Mouse (Mus musculus) forebrain, postnatal 0 days (tissue): Measurements from ENCODE around the gene Sox6. TPM values are rescaled to one million over a fixed set of nuclear protein-coding genes. Genes with fewer than 3 reads are reported as not detected.

Source experiments
- ATAC-seq: fragments of 200-750 bp; cut with Nextera tagmentation; 2 replicates; pipeline ENCODE4 v1.8.0; 2017; ENCODE audit warnings: mild to moderate bottlenecking, moderate library complexity
- DNase-seq: peaks from one replicate; pipeline ENCODE4 v3.0.0-alpha.2; 2015
- H3K27ac ChIP-seq: fragments of 300-500 bp; sonication (generic); 2 replicates; pipeline ENCODE4 v1.5.1; 2014; ENCODE audit warnings: low read depth, mild to moderate bottlenecking, antibody characterized with exemption, low read length, moderate library complexity, mixed read lengths
- H3K27me3 ChIP-seq: fragments of 300-500 bp; sonication (generic); 2 replicates; pipeline ENCODE4 v1.6.1; 2014; ENCODE audit warnings: mild to moderate bottlenecking, low read length, mixed read lengths; ENCODE audit not compliant: insufficient read depth
- H3K36me3 ChIP-seq: fragments of 300-500 bp; sonication (generic); 2 replicates; pipeline ENCODE4 v1.6.1; 2014; ENCODE audit warnings: mild to moderate bottlenecking, moderate library complexity; ENCODE audit not compliant: insufficient read depth
- H3K4me1 ChIP-seq: fragments of 300-500 bp; sonication (generic); 2 replicates; pipeline ENCODE4 v1.6.1; 2014; ENCODE audit warnings: antibody characterized with exemption; ENCODE audit not compliant: insufficient read depth
- H3K4me2 ChIP-seq: fragments of 300-500 bp; sonication (generic); 2 replicates; pipeline ENCODE4 v1.6.1; 2014; ENCODE audit warnings: low read depth, mild to moderate bottlenecking, moderate library complexity
- H3K4me3 ChIP-seq: fragments of 300-500 bp; sonication (generic); 2 replicates; pipeline ENCODE4 v1.5.1; 2014; ENCODE audit warnings: low read depth, low read length, mixed read lengths
- H3K9ac ChIP-seq: fragments of 300-500 bp; sonication (generic); 2 replicates; pipeline ENCODE4 v1.6.1; 2014; ENCODE audit warnings: mild to moderate bottlenecking
- H3K9me3 ChIP-seq: fragments of 300-500 bp; sonication (generic); 2 replicates; pipeline ENCODE4 v1.6.1; 2016; ENCODE audit warnings: low read length
- CTCF ChIP-seq: sonication (generic); IDR thresholded peaks from 2 replicates; pipeline ENCODE4 v1.5.1; 2016; ENCODE audit warnings: antibody characterized with exemption, control low read depth, low read depth
- WGBS: fragments of 180-500 bp; shearing (Covaris S2); extraction: QIAGEN DNeasy Blood & Tissue Kit; methylation state at CpG from one replicate; pipeline ENCODE4 v1.1.7; 2014; 5-methylcytosine and 5-hydroxymethylcytosine counted together
- polyA plus RNA-seq: library from polyadenylated mRNA; unstranded; fragments of >200 nt; fragmentation: Nextera tagmentation; extraction: Ambion mirVana; gene quantifications from 2 replicates; pipeline ENCODE4 v1.2.1, GENCODE M21; 2015
- total RNA-seq: library from RNA; depleted of rRNA; stranded (reverse); fragments of >200 nt; gene quantifications from 2 replicates; pipeline ENCODE4 v1.2.3, GENCODE M21; 2014

The Sox6 gene
- total and polyA plus RNA-seq, 2 experiments from 2014 or later, result 46.2 to 64.7 TPM

DNA sequence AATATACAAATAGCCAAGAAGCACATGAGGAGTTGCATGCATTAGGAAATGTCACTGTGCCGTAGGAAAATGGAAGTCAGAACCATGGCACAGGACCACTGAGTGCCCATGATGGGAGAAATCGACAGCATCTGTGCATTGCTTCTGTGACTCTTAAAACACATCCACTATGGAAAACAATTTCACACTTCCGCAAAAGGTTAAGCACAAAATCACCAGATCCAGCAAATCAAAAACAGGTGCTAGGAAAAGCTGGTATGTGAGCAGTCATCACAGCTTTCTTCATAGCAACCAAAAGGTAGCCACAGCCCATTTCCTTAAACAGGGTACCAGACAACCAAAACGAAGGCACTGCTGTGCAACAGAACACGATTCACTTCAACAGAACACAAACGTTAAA lies 52.9 kb downstream of the Sox6 start:
- WGBS, result 82% methylated on average over 6 of the region's 6 CpGs
- peaks cover 3% of the 10 kb centered on the region for H3K27me3 ChIP-seq

DNA sequence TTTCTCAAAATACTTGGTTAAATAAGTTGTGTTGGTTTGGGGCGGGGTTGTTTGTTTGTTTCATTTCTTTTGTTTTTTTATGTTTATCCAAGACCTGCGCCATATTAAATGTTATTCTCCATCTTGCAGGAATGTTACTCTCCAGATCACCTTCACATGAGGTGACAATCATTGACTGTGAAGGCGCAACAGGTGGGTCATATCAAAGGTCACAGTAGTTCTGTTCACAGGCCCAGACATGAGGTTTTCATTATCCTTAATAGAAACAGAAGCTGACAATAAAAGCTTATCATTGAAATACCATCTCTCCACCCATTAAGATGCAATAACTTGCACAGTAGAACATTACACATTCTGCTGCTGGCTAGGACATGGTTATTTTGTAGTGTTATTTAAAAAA lies 54.5 kb downstream of the Sox6 start:
- H3K9me3 ChIP-seq, result no peaks in the 10 kb centered on the region
- H3K4me1 ChIP-seq, result no peaks in the 10 kb centered on the region
- no peak for TF ChIP-seq CTCF
- WGBS, result 94% methylated on average over 3 of the region's 3 CpGs
- H3K27me3 ChIP-seq, result peaks cover 3% of the 10 kb centered on the region
- no peaks in the 10 kb centered on the region for H3K36me3 ChIP-seq
- H3K4me2 ChIP-seq, result no peak overlapping the region
- no peak overlapping the region for H3K27ac ChIP-seq
- DNase-seq (no peak), ATAC-seq (no peak)
- no peak overlapping the region for H3K4me3 ChIP-seq
- no peak overlapping the region for H3K9ac ChIP-seq

More for the DNA sequence above, 52.9 kb downstream of the Sox6 start:
- H3K9ac ChIP-seq, result no peak overlapping the region
- no peak for ATAC-seq
- no peak overlapping the region for H3K4me2 ChIP-seq
- no peak overlapping the region for H3K4me3 ChIP-seq
- no peak for DNase-seq
- no peaks in the 10 kb centered on the region for H3K9me3 ChIP-seq
- no peak for TF ChIP-seq CTCF
- no peak overlapping the region for H3K27ac ChIP-seq
- H3K36me3 ChIP-seq, result no peaks in the 10 kb centered on the region
- H3K4me1 ChIP-seq, result no peaks in the 10 kb centered on the region

DNA sequence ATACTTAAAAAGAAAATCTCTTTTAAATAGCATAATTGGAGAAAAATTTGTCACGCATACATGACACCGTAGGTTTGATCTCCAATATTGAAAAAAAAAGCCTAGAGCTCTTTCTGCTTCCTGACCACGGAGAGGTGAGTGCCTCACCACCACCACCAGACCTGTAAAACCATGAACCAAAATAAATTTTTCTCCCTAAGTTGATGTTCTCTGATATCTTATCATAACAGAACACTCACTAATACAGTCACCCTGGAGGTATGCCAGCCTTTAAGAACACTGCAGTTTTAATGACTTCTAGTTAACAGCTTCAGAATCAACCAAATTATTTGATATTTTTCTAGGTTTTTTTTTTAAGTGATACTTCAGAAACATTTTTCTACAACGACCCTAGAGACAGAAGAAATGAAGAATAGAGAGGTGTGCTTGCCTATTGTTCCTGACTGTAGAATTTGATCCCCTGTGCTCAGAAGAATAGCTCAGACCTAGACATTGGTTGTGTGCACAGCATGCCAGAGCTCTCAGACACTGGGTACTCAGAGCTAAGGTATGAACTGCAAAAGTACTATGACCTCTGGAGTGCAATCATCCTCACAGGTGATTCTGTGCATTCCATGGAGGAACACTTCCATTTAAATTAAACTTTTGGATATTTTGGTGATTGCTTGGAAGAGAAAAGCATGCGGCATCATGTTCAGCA lies 58.6 kb downstream of the Sox6 start:
- ATAC-seq (no peak), DNase-seq (no peak)
- 83% methylated on average over 5 of the region's 5 CpGs for WGBS
- Histone ChIP-seq H3K27me3 (no peaks in the 10 kb centered on the region), H3K9me3 (no peaks in the 10 kb centered on the region), H3K36me3 (no peaks in the 10 kb centered on the region), H3K4me1 (no peaks in the 10 kb centered on the region), H3K27ac (no peak overlapping the region), H3K4me3 (no peak overlapping the region), H3K9ac (no peak overlapping the region), H3K4me2 (no peak overlapping the region)
- TF ChIP-seq CTCF, result no peak

DNA sequence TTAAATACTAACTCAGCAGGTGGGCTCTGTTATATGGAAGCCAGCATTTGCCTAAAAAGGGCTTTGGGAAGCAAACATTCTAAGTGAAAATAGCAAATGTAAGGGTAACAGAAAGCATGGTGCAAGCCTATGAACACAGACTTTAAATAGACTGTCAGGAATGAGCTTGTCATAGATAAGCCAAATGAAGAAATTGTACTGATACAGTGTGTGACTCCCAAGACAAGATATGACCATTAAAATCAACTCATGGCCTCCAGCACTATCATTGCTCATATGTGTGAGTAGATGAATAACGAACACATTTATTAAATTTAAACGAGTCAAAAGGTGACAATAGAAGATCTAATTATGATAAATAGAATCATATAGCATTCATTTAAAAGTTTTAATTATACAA lies 64.1 kb downstream of the Sox6 start:
- Histone ChIP-seq H3K9me3 (no peaks in the 10 kb centered on the region), H3K27ac (no peak overlapping the region), H3K4me3 (no peak overlapping the region), H3K4me2 (no peak overlapping the region), H3K4me1 (no peaks in the 10 kb centered on the region), H3K36me3 (no peaks in the 10 kb centered on the region), H3K9ac (no peak overlapping the region), H3K27me3 (peaks cover 3% of the 10 kb centered on the region; the same call in 1 of the 2 replicates)
- TF ChIP-seq CTCF, result no peak
- WGBS, result 91% methylated on average over 2 of the region's 2 CpGs
- DNase-seq (no peak), ATAC-seq (no peak)

DNA sequence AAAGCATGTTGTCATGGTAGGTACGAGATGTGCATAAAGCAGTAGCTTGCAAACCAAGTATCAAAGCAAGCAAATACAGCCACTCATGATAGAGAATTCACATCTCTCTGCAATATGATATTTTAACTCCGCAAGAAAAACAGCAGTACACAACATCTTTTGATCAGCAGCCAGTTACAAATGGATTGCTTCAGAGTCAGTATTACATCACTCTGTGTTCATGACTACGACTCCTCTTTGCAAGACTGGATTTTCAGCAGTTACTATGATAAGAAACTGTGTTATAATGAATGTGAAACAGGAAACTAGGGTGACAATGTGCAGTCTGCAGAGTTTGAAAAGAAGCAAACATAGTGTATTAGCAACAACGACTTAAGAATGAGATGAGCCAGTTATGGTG lies 71.4 kb downstream of the Sox6 start:
- no peak for TF ChIP-seq CTCF
- Histone ChIP-seq H3K36me3 (no peaks in the 10 kb centered on the region), H3K27ac (no peak overlapping the region), H3K9me3 (no peaks in the 10 kb centered on the region), H3K9ac (no peak overlapping the region), H3K4me1 (0 out of 2 replicates have a peak, but pooled peaks cover 4% of the 10 kb centered on the region), H3K4me3 (no peak overlapping the region), H3K4me2 (no peak overlapping the region), H3K27me3 (peaks cover 3% of the 10 kb centered on the region)
- ATAC-seq (no peak), DNase-seq (peak; percentile 12)
- whole genome bisulfite sequencing, result 73% methylated on average over 4 of the region's 4 CpGs

DNA sequence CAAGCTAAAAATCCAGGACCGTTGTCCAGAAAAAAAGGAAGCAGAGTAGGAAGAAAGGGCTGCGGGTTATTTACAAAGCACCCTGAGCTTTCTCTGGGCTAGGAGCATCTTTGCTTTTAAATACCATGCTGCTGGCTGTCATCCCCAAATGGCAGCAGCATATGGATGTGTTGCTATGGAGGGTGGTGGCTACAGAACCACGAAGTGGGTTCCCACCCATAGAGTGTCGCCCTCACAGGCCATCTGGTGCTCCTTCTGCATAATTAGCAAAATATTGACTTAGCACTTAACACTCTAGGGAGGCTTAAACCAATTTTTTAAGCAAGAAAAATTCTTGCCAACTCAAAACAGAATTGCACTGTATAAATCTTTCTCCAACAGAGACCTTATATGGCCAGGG lies 72.4 kb downstream of the Sox6 start:
- 0 out of 2 replicates have a peak, but pooled peaks have one; percentile 8 for TF ChIP-seq CTCF
- DNase-seq, result peak; percentile 77
- H3K4me3 ChIP-seq, result no peak overlapping the region
- WGBS, result 28% methylated on average over 4 of the region's 4 CpGs
- no peak overlapping the region for H3K27ac ChIP-seq
- H3K9ac ChIP-seq, result no peak overlapping the region
- ATAC-seq, result peak; percentile 93
- H3K27me3 ChIP-seq, result peaks cover 3% of the 10 kb centered on the region
- 0 out of 2 replicates have a peak, but pooled peaks cover 4% of the 10 kb centered on the region for H3K4me1 ChIP-seq
- H3K4me2 ChIP-seq, result no peak overlapping the region
- H3K36me3 ChIP-seq, result no peaks in the 10 kb centered on the region
- H3K9me3 ChIP-seq, result no peaks in the 10 kb centered on the region

DNA sequence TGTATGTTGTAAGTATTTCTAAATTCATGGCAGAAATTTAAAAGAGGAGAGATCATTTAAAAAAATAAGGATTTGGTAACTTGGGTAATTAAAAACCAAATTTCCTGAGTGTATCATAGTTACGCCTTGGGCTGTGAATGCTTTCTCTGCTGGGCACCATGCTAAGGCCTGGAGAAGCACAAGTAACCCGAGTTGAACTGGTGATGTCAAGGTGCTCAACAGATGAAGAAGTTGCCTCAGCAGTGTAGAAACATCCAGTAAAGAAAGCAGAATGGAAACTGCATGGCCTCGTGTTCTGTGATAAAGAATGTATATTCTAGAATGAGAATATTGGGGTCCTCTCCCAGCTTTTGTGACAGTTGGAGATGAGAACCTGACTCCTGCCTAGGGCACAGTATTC lies 85.5 kb downstream of the Sox6 start:
- H3K36me3 ChIP-seq, result no peaks in the 10 kb centered on the region
- no peaks in the 10 kb centered on the region for H3K27me3 ChIP-seq
- H3K4me2 ChIP-seq, result no peak overlapping the region
- ATAC-seq (no peak), DNase-seq (no peak)
- H3K4me3 ChIP-seq, result no peak overlapping the region
- WGBS, result 84% methylated on average over 3 of the region's 3 CpGs
- no peak for TF ChIP-seq CTCF
- H3K4me1 ChIP-seq, result no peaks in the 10 kb centered on the region
- no peak overlapping the region for H3K9ac ChIP-seq
- no peak overlapping the region for H3K27ac ChIP-seq
- no peaks in the 10 kb centered on the region for H3K9me3 ChIP-seq
